Mouse (Mus musculus) mouse trophoblast stem cell (cell line): ENCODE results near the gene Kif9.

Experiments used
- in situ Hi-C, 2 experiments: fragments of 300-500 bp; cut with MseI, MboI; formaldehyde crosslinking; loops; 2 replicates in 1 of 2; 3 replicates in 1 of 2; pipeline ENCODE4 v1.15.1; 2025

The Kif9 gene

GRCm38 (mm10) chr9:110529002-110529737 is 52.4 kb downstream of the Kif9 start:
- in situ Hi-C loops: no loop called here

DNA sequence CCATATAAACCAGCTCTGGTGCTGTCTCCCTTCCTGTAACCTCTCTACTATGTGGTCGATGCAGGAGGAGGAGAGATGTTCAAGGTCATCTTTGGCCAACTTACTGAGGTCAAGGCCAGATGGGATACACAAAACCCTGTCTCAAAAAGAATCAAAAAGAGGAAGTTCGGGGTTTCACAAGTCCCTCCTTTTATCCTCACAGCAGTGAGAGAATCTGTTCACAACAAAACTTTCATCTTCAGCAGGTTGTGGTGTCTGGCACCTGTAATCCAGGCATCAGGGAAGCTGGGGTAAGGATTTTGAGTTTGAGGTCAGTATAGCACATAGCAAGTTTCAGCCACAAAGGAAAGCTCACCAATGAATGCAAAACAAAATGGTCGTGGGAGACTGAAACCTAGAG is 53.9 kb downstream of the Kif9 start:
- in situ Hi-C loops: no loop called here

GRCm38 (mm10) chr9:110531151-110531791 is 54.5 kb downstream of the Kif9 start:
- in situ Hi-C loops: no loop called here

- in situ Hi-C loops: no loop called here
Measured at GRCm38 (mm10) chr9:110531914-110532489, 55.2 kb downstream of the Kif9 start.

DNA sequence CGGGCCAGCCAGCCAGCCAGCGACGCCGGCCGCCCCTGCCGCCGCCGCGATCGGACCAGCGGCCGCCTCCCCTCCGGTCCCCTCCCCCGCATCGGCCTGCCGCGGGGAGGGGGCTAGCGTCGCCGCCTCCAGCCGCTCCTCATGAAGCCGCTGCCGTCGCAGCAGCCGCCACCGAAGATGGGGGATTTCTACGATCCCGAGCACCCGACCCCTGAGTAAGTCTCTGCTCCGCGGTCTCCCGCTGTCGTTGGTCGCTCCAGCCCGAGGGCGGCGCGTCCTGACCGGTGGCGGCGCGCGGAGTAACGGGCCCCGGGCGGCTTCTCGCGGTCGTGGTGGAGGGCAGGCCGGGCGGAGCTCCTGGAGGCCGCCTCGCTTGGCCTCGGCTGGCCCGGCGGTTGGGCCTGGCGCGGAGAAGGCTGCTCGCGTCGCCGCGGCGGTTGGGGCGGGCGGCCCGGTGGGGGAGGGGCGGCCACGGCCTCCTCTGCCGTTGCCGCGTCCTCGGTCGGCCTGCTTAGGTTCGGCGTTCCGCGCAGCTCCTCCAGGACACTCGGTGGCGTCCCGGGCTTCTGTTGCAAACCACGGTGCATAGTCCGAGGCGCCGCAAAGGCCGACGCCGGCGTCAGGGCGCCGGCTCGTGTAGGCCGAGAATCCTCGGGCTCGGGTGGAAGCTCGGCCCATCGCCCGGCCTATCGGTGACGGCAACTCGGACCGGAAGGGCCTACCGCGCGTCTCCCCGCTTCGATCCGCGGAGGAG is 56.0 kb downstream of the Kif9 start, which contains the start of gene Setd2:
Setd2 (plus strand) TSS at position 60 of the 754 bp plus-strand sequence.
- in situ Hi-C loops: no loop called here

DNA sequence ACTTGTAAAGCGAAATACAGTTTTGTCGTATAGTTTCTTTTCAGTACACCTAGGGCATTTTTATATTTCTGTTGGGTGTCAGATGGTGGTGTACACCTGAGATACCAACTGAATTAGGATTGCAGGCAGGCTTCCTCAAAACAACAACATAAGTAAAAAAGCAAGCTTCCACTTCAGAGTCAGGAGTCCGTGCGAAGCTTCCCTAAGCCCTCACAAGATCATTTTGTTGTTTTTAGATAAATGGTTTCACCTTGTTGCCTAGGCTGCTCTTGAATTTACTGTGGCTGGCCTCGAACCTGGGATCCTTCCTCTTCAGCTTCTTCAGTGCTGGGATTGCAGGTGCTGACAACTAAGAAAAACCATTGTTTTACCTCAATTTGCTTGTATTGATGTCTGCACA is 56.9 kb downstream of the Kif9 start:
- in situ Hi-C loops: no loop called here

- in situ Hi-C loops: no loop called here
Measured at GRCm38 (mm10) chr9:110535114-110535513, 58.4 kb downstream of the Kif9 start.

- in situ Hi-C loops: no loop called here
Measured at GRCm38 (mm10) chr9:110536636-110537035, 59.9 kb downstream of the Kif9 start.

- in situ Hi-C loops: no loop called here
Measured at GRCm38 (mm10) chr9:110538511-110538910, 61.8 kb downstream of the Kif9 start.

GRCm38 (mm10) chr9:110541988-110542387 is 65.2 kb downstream of the Kif9 start:
- in situ Hi-C loops: no loop called here

DNA sequence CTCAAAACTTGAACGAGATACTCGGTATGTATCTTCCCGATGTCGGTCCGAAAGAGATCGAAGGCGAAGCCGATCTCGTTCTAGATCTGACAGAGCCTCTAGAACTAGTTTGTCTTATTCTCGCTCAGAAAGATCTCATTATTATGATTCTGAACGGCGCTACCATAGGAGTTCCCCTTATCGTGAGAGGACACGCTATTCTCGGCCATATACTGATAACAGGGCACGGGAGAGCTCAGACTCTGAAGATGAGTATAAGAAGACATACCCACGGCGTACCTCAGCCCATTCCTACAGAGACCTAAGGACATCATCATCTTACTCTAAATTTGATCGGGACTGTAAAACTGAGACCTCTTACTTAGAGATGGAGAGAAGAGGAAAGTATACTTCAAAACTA is 71.5 kb downstream of the Kif9 start:
- in situ Hi-C loops: no loop called here

- in situ Hi-C loops: no loop called here
Measured at GRCm38 (mm10) chr9:110568309-110568708, 91.6 kb downstream of the Kif9 start.
